Mouse (Mus musculus) brain, adult 2 months (tissue): ENCODE measurements at regions not wholly inside any gene's neighbourhood (a gene's known extent, or its start where the extent isn't known, plus 50 kb on each side); places are given as distances from the start of the nearest gene placed in this dataset.

Experiments
- DNase-seq: peaks from one replicate; pipeline ENCODE4 v3.0.0; 2011; ENCODE audit warnings: low read depth, low spot score

DNA sequence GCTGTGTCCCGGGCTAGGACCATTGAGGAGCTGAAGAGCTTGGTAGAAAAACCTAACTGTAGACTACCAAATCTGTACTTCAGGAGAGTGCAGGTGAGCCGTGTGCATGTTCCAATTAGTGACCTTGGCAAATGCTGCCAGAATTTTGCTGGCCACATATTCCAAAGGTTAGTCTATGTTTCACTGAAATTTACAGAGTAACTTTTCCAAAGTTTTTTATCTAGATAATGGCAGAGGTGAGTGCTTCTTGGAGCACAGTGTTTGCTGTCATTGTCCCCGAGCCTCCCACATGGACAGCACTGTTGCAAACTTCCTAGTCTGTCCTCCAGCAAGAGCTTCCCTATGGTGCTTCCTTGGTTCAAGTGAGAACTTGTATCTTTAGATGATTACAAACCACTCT lies 232.5 kb downstream of the Foxa2 start:
- no peak for DNase-seq

DNA sequence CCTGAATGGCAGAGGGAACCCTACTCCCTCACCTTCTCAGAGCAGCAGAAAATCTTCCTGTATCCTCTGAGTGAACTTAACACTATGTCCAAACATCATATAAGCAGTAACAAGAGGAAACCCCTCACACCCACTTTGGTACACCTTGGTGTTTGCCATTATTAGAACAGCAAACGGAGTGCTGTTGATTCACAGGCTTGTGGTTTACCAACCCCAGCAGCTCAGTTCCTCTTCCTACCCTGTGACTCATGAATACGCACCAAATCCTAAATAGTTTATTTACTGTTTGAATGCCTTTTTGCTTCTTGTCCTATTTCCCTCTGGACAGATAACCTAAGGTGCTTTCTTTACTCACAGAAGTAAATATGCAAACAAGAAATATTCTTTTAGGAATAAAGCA lies 233.3 kb downstream of the Foxa2 start:
- no peak for DNase-seq

DNA sequence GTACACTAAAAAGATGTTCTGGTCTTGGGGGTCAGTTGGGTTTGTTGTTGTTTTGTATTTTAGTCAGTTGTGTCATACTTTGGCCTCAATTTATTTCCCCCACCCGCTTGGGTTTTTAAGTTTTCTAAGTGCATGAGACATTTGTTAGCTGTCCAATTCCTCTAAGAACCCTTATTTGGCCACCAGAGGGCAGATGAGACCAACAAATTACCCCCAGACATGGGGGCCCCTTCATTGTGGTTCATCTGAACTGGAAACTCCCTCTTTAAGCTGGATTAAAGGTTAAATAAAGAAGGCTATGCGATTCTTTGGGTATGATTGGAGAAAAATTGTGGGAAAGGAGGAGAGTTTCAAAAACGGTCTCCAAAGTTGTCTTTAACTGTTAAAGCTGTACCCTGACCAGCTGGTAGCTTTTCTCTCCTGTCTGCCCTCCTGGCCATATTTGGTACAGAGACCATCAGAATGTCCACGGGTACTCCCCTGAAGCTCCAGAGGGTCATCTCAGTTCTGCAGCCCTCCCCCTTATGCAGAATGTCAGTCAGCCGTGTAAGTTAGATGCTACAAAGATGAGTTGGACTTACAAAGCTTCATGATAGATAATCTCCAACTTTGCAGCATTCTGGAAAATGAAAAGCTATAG lies 238.6 kb downstream of the Foxa2 start:
- peak; percentile 60 for DNase-seq

DNA sequence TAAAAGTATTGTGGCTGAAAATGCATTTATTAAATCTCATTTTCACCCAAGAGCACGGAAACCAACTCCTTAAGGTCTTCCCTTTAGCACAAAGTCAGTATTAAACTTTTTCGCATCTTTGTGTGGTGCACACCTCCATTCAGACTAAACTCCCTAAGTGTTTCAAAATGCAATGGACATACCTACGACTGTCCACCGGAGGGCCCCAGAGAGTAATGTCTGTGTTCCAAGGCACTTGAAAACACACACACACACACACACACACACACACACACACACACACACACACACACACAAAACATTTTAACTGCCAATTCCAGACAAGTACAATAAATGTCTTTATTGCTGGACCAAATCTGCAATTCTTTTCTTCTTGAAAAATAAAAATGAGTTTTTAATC lies 243.7 kb downstream of the Foxa2 start:
- DNase-seq, result peak; percentile 63

DNA sequence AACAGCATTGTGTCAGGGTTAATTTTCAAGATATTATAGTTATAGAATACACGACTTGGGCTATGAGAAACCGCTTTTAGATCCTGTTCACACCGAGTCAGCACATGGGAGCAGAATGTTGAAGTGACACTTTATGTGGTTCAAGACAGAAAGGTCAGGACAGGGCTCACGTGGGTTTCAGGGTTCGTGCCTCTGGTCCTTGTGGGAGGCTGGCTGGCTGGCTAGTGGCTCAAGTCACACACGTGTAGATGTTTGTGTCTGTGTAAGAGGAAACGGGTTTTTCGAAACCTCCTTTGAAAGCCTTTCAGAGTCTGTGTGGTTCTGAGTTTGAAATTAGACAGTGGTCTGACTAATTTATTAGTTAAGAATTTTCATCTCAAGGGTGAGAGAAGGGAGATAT lies 255.3 kb downstream of the Foxa2 start:
- DNase-seq, result no peak

DNA sequence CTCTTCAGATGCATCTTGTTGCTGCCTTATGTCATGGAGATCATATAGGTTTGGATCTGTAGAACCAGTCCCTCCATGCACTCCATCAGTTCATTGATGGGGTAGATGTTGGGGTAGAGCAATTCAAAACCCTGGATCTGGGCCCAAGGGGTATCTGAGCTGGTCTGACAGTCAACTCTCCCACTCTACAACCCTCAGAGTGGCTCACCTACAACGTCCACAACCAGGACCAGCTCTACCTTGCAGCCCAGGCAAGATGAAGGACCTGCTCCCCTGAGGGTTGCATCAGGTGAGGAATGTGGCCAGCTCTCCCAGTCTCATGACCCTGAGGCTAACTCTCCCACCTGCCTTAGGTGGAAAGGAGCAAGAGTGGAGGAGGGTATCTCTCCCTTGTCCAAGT lies 256.9 kb downstream of the Foxa2 start:
- DNase-seq, result no peak

DNA sequence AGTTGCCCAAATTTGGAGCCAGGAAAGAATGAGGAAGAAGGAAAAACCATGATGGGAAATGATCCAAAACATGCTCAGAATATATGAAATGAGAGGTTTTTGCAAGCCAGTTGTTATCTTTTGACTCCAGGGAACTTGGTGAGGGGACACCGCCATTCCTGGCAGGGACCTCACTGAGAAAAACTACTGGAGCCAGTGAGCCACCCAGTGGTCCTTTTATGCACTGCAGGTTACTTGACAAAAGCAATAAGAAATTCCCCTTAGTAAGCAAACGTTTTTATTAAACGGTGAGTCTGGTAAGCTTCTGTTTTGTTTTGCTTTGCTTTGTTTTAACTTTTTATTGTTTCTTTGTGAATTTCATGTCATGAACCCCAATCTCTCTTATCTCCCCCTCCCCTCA lies 257.5 kb downstream of the Foxa2 start:
- DNase-seq, result peak; percentile 71

DNA sequence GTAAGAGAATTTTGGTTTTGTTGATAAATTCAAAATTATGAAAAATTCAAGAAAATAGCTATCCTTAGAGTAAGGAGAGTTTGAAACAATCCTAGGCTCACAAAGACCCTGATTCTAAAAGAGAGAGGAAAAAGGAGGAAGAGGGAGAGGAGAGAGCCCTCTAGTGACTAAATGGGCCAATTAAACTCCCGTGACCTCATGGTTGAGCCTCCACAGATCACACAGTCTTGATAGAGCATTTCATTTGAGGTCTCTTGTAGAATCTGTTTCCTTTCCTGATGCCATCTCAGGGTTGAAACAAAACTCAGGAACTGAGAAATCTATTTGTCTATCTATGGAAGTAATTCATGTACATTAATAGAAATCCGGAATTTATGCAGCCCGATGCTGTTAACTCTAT lies 258.8 kb downstream of the Foxa2 start:
- DNase-seq, result peak; percentile 26

DNA sequence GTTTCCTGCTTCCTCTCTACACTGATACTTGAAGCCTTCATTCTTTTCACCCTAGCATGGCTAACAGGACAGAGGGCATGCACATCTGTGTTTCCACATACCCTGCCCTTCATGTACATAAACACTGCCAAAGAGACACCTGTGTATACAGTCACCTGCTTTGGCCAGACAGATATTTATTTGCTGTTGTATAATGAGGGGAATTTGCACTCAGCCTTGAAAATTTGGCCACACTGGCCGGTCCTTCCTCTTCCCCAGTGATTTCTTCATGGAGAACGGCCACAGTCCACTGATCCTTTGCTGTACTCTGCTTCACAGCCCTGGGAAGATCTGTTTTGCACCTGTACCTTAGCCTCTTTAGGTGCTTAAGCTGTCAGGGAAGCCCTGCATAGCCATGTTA lies 264.3 kb downstream of the Foxa2 start:
- DNase-seq, result no peak

DNA sequence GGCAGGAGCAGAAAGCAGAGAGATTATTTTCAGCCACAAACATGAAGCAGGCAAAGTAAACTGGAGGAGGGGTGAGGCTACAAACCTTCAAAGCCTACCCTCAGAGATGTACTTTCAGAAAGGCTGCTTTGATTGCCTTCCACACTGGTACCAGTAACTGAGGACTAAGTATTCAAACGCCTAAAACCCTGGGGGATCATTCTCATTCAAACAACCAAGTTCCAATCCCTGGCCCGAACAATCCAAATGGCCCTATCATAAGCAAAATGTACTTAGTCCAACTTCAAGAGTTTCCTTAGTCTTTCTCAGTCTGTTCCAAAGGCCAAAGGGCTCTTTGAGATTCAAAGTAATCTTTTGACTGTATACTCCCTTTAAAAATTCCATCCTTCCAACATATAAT lies 270.5 kb downstream of the Foxa2 start:
- DNase-seq, result no peak

DNA sequence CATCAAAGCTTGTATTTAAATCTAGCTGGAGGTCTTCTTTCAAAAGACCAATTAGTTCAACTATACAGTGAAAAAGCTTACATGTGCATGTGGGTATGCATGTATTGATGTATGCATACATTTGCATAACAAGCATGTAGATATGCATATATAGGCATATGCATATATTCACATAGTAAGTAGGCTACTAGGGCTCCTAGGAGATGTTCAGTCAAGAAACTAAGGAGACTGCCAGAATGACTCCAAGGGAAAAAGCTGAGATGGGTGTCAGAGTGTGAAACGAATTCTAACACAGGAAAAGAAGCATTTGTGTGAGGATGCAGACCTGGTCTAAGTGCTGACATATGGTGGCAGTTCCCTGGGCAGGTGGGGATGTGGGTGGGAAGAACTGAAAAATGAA lies 274.2 kb downstream of the Foxa2 start:
- peak; percentile 22 for DNase-seq

DNA sequence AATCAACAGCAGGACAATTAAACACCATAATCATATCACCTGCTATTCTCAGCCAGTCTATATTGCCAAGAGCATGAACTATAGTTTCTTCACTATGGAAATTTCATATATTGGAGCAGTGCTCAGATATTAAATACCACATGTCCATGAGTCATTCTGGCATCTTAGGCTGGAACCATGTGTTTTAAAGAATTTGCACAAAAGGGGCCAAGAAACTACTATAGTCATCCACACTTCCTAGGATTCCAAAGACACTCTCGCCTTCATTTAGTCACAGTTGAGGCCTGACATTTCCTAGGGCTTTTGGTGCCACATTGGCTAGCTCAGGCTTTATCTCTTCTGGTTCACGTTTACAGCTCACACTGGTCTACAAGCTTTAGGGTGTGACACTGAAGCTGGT lies 293.7 kb downstream of the Foxa2 start:
- peak; percentile 40 for DNase-seq

DNA sequence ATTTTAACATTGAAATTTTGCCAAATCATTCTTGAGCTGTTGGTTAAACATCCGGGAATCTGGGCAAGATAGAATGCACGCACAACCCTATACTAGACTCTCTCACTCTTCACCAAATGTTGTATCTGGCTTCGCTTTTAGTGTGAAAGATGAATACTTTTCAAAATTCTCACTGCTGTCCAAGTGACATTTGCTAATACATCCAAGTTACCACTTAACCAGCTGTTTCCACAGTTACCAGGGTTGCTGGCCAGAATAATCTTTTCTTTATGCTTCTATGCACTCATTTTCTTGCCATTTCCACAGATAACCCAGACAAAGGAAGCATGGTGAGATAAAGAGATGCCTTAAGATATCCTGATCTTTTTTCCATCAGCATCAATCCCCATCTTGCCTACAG lies 294.9 kb downstream of the Foxa2 start:
- peak; percentile 44 for DNase-seq

DNA sequence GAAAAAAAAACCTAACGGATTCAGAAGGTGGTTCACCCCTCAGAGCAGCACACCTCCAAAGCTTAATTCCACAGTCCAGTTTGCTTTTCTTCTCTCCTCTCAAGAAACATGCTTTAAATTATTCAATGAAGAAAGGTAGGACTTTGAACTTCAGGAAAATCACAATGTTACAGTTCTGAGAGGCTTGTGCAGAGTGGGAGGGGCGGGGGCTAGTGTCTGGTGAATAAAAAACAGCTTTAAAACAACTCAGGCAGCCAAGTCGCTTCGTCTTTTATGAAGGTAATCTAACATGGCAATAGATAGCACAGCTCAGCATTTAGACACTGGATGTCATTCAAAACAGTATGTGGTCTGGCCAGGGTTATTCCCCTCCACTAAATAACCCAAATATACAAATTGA lies 298.8 kb downstream of the Foxa2 start:
- no peak for DNase-seq

DNA sequence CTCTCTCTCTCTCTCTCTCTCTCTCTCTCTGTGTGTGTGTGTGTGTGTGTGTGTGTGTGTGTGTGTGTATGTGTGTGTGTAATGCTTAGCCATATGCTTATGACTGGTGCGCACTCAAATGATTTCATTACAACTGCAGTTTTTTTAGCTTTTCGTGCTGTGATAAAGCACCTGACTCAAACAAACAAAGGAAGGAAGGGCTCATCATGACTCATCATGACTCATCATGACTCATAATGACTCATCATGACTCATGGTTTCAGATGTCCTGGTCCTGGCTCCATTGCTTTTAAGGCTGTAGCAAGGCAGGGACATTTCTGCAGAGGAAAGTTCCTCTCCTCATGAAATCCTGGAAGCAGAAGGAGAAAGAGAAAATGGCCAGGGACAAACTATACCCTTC lies 302.9 kb downstream of the Foxa2 start:
- DNase-seq, result peak; percentile 74

DNA sequence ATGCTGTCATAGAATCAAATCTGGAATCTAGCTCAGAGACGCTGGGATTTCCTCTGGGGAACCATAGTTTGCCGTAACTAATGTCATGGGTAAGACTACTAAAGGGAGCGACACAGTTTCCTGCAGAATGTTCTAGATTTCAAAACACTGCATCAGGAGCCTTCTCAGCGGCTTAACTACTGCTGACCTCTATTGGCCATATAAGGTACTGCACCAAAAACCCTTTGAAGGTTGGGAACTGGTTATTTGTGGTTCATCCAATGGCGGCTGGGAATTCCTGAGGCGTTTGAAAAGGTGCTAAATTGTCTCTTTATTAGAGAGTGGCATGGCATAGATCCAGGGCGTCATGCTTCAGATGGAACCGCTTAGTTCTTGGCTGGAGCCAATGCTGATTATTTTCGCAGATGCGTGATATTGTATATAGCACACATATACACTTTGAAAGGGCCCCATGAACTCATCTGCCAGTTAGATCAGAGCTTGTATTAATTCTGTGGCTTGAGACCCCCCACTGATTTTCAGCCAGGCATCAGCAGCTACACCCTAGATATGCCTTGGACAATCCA lies 308.4 kb downstream of the Foxa2 start:
- peak; percentile 67 for DNase-seq

DNA sequence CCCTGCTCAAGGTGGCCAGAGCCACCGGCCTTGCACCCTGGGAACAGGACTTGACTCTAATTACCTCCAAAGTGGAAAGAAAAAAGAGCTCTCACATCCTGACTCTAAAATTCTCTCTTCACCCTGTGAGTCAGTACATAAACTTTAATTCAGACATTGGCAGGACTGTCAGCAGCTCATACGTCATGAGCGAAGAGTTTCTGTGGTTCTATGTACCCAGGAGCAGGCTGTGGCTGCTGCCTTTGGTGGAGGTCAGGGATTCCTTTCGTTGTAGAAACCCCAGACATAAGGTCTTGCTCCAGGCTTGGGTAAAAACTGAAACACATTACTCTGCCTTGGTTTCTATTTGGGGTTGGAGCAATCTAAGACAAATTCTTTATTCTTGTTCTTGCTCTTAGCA lies 319.4 kb downstream of the Foxa2 start:
- DNase-seq, result no peak

DNA sequence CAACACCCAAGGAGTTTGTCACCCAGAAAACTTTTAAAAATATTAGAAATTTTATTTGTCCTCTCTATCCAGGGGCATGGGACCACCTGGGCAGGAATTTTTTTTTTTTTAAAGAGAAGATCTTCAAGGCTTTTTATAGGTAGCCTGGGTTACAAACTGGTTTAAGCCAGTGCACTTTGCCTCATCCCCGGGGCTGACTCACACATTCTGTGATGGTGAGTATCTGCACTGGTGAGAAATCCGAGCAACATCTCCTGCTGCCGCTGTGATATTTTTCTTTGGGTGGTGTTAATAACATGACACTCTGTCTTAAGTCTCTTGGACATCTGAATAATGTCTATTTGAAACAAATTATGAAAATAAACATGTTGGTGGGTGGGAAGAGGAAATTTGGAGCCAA lies 327.8 kb downstream of the Foxa2 start:
- DNase-seq, result no peak

DNA sequence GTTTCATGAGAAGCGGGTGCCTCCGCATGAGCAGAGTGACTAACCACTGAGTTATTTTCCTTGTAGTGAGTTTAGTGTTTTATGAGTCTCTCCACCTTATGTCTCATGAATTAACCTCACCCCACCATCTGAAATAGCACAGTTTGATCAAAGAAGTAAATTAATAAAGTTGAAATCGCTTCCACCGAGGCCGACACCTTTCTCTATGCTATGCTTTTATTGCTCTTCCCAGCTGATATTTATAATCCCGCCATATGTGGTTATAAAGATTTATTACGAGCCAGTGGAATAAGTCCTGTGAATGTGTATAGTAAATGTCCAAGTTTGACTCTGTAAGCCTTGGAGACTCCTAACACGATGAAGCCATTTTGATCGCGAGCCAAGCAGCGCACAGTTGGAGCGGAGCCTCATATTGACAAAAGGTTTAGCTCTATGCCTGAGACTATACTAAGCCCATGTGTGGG lies 329.3 kb downstream of the Foxa2 start:
- DNase-seq, result no peak

DNA sequence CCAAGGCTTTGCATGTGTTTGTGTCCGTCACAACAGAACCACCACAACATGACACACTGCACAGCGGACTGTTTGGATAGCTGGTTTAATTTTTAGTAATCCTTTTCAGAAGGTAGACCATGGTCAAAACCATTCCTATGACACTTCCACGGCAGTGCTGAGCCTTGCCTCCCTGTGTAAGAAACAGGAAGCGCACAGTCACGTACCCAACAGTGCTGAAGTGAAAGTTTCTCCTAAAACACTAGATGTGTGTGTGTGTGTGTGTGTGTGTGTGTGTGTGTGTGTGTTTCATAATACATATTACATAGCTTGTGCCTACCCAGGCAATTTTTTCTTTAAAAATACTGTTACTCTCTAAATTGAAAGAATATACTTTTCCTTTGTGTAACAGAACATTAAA lies 331.0 kb downstream of the Foxa2 start:
- no peak for DNase-seq

DNA sequence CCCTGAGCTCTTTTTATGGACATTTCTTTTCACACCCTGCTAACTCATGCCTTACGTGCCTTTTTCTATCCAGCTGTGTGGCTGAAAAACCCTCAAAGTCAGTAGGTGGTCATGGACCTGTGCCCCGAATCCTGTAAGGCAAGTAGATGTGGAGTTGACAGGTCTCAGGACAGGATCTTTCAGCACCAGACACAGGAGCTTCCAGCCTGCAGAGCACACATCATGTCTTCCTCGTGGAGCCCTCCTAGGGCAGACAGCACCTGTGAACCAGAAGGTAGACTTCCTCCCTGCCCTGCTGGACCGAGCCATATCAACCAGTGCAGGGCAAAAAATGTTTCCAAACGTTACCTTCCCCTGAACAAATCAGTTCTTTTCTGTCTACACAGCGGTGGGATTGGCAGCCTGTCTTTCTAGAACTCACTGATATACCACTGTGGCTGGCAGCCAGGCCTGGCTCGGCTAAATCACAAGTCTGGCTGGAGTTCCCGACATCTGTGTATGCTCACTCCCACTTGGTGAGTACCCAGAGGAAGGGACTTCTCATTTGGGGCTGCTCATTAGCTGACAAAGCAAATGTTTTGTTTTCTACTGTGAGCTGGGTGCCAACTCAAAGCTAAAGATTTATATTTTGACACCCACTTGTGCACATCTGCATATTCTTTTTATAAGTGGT lies 336.0 kb downstream of the Foxa2 start:
- DNase-seq, result peak; percentile 6

DNA sequence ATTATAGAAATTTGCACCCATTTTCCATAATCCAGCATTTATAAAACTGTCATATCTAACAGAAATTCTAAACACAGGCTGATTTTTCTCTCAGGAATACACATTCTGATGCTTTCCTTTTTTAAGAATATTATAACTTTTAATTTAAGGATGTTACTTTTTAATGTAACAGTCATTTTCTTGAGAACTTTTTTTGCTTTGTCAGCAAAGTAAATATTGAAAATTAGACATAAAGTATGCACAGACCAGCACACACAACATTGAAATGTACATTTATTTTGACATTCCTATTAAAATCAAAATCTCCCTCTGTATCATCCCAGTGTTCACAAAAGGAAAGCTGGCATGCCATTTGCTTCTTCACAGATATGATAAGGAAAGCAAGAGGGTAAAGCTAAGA lies 337.0 kb downstream of the Foxa2 start:
- DNase-seq, result no peak

DNA sequence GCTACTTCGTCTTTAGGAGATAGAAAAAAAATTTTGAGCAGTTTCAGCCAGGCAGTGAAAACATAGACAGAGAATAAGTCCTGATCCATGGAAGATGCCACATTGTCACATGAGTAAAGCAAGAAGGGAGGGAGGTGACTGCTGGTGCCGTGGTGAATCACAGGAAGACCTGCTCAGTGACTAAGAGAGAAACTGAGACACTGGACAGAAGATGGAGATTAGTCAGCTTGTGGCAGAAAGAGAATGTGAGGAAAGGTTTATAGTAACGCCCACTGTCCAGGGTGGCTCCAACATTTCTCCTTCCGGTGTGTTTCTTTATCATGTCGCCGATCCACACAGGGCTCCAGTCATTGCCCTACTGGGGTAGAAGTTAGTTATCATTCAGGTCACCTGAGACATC lies 339.6 kb downstream of the Foxa2 start:
- DNase-seq, result peak; percentile 4
